Mouse (Mus musculus) duodenum, adult 2 months (tissue): ENCODE data around the gene Chrd. TPM values are rescaled to one million over a fixed set of nuclear protein-coding genes. Genes with fewer than 3 reads are reported as not detected.

Source experiments
- polyA plus RNA-seq: library from polyadenylated mRNA; depleted of rRNA; stranded (reverse); fragments of >200 nt; gene quantifications from 2 replicates; pipeline ENCODE4 v1.2.3, GENCODE M21; 2012; ENCODE audit warnings: low replicate concordance; rRNA removed

Chrd gene
- 2.1 and 4.5 TPM in 2 replicates for polyA plus RNA-seq

DNA sequence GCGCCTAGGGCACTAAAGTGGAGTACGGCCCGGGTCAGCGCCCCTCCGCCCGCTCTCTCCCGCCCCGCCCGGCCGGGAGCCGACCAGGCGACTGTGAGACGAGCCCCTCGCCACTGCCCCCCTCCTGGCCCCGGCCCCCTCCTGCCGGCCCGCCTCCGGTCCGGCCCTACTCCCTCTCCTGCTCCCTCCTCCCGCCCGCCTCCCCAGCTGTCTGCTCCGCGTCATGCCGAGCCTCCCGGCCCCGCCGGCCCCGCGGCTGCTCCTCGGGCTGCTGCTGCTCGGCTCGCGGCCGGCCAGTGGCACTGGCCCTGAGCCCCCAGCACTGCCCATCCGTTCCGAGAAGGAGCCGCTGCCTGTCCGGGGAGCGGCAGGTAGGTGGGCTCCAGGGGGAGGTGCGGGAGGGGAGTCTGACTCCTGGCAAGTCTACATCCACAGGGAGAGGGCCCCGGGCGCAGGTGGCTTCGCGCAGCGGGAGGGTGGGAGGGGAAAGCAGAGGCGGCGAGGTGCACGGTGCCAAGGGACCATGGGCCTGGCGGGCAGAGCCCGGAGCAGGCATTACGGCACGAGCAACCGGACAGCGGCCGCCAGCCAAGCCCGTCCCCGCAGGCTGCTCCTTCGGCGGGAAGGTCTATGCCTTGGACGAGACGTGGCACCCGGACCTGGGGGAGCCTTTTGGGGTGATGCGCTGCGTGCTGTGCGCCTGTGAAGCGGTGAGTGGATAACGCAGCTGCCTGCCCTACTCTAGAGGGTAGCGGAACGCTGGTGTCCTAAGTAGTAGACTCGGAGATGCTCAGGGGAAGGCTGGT, at the start of gene Chrd:
TSS of gene Chrd (plus strand) at position 203 of the 806 bp plus-strand sequence.

DNA sequence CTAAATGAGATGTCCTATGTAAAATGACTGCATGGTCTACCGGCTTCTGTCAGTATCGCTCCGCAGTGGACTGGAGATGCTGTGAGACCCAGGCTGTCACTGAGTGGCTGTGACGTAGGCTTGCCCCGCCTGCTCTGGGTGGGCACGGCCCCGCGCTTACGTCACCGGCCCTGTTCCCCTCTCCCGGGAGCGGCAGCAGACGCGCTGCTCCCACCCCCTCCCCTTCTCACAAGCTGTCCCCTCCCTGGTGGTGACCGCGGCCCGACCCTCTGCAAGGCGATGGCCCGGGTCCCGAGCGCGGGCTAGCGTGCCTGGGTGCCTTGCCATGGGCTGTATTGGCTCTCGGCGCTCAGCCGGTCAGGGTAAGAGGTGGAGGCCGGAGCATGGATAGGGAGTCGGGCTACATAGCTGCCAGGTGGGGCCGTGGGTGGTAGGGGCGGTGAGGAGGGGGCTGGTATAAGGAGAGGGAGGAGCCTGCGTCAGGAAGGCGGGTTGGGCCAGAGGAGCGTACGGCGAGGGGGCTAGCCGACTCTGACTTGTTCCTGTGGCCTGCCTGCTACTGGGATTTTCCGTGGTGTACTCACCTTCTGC, 39.7 kb upstream of the Chrd start, which contains the start of gene Fam131a:
TSS of gene Fam131a (plus strand) at position 131 of the 591 bp plus-strand sequence.

DNA sequence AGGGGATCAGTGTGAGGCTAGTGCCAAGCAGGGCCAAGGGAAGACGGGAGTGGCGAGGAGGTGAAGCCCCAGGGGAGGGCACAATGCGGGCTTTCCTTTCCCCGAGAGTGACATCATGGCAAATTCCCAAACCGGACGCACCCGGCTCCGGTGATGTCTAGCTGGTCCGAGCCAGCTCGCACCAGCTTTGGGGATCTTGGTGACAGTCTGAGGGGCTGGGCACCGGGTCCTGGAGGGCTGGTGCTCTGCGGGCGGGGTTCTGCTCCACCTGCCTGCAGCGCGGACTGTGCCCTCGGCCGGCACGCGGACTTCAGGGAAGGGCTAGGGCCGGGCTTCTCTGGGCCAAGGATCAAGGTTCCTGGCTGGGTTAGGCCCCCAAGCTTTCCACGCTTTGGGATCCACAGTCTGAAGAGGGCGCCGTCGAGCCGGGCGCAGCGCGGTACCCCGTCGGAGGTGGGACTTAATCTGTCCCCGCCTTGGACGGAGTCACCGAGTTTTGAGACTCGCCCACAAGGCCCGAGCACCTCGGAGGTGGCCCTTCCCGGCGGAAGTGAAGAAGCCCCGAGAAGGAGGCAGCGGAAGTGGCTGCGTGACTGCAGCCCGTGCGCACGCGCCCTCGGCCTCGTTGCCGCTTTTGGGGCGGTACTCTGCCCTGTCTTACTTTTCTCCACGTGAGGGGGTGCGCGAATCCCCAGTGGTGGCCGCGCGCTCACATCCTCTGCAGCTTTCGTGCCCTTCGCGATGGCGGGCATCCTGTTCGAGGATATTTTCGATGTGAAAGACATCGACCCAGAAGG, 15.5 kb upstream of the Chrd start, which contains the start of the genes Polr2h and Clcn2:
TSS of gene Polr2h (plus strand) at position 485 of the 797 bp plus-strand sequence.
TSS of gene Clcn2 (minus strand) at position 566 of the 797 bp plus-strand sequence.

DNA sequence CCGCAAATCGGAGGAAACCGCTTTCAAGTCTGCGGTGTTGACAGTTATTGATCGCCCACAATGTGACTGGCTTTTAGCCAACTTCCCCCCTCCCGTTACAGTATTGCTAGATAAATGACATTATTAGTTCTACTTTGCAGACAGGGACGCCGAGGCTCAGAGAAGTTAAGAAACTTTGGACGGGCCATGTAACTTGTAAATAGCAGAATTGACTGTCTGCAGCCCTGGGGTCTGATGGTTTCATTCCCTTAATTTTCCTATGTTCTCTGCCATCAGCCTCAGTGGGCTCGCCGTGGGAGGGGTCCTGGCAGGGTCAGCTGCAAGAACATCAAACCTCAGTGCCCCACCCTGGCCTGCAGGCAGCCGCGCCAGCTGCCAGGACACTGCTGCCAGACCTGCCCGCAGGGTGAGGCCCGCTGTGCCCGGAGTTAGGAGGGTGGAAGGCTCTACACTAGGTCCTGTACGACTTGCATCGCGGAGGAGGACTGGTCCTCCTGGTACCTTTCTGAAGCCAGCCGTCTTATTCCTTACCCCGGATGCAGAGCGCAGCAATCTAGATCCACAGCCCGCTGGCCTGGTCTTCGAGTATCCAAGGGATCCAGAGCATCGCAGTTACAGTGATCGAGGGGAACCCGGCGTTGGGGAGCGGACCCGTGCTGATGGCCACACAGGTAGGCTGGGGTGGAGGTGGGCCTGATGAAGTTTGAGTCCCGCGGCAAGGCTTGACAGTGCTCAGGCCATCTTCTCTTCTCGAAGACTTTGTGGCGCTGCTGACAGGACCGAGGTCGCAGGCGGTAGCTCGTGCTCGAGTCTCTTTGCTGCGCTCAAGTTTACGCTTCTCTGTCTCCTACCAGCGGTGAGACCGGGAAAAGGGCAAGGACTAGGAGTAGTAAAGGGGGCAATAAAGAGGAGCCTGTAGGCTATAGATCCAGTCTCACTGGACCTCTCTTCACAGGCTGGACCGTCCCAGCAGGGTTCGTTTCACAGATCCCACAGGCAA, 1.1 kb downstream of the Chrd start, which contains the start of gene Thpo:
TSS of gene Thpo (minus strand) at position 781 of the 1,000 bp plus-strand sequence.

Other genes with a start within 250 kb of the Chrd start
- 11.1 and 14.5 TPM in 2 replicates for gene Eif2b5, start 234.3 kb upstream of the Chrd start, polyA plus RNA-seq
- 32.7 and 44.7 TPM in 2 replicates for gene Dvl3, start 216.1 kb upstream of the Chrd start, polyA plus RNA-seq
- gene Ap2m1, start 197.6 kb upstream of the Chrd start, polyA plus RNA-seq, result 358 and 481 TPM in 2 replicates
- gene Abcf3, start 184.6 kb upstream of the Chrd start, polyA plus RNA-seq, result 16.3 and 29.3 TPM in 2 replicates
- 5.8 and 15.6 TPM in 2 replicates for gene Vwa5b2, start 143.7 kb upstream of the Chrd start, polyA plus RNA-seq
- 6.3 and 11.3 TPM in 2 replicates for gene Eef1akmt4, start 121.5 kb upstream of the Chrd start, polyA plus RNA-seq
- gene Gm49333, start 121.5 kb upstream of the Chrd start, polyA plus RNA-seq, result 0.15 and 0.30 TPM in 2 replicates
- gene Alg3, start 121.4 kb upstream of the Chrd start, polyA plus RNA-seq, result 21.4 and 23.3 TPM in 2 replicates
- gene Camk2n2, start 111.8 kb upstream of the Chrd start, polyA plus RNA-seq, result 5.2 and 5.7 TPM in 2 replicates
- gene Ece2, start 103.3 kb upstream of the Chrd start, polyA plus RNA-seq, result 0.19 TPM in 1 of 2 replicates, not detected in the other
- gene Psmd2, start 81.5 kb upstream of the Chrd start, polyA plus RNA-seq, result 22.5 and 32.8 TPM in 2 replicates
- gene Eif4g1, start 64.8 kb upstream of the Chrd start, polyA plus RNA-seq, result 261 and 397 TPM in 2 replicates
- 3.0 and 6.5 TPM in 2 replicates for gene Fam131a, start 39.9 kb upstream of the Chrd start, polyA plus RNA-seq
- gene Polr2h, start 15.5 kb upstream of the Chrd start, polyA plus RNA-seq, result 6.8 and 8.2 TPM in 2 replicates
- 142 and 219 TPM in 2 replicates for gene Clcn2, start 15.4 kb upstream of the Chrd start, polyA plus RNA-seq
- gene Thpo, start 1.4 kb downstream of the Chrd start, polyA plus RNA-seq, result 4.2 and 6.7 TPM in 2 replicates